Mouse (Mus musculus): ENCODE results near the gene Srek1. TPM values are rescaled to one million over a fixed set of nuclear protein-coding genes. Genes with fewer than 3 reads are reported as not detected.

The Srek1 gene
- polyA plus RNA-seq, 1 experiment from 2014 or later: 49.3 TPM

Other genes starting within 250 kb of the Srek1 start
- 9.3 and 10.0 TPM in 2 replicates for gene Erbin, start 145.9 kb upstream of the Srek1 start, polyA plus RNA-seq (2015; fragmentation: Nextera tagmentation; extraction: Ambion mirVana)

All from heart, embryonic 13.5 days (tissue).